Mouse (Mus musculus) lung, adult 2 months (tissue): ENCODE data around the gene Bod1. TPM values are rescaled to one million over a fixed set of nuclear protein-coding genes. Genes with fewer than 3 reads are reported as not detected.

ENCODE experiments used
- DNase-seq: peaks from one replicate; pipeline ENCODE4 v3.0.0; 2022
- H3K4me1 ChIP-seq: fragments of 200-500 bp; 2 replicates; pipeline ENCODE4 v1.6.1; 2011; ENCODE audit warnings: low read length; ENCODE audit not compliant: control insufficient read depth, insufficient read depth
- H3K4me3 ChIP-seq: fragments of 200-500 bp; replicated peaks from 2 replicates; pipeline ENCODE3; 2011; ENCODE audit warnings: low read depth, mild to moderate bottlenecking, control low read depth, low read length; ENCODE audit errors: extremely low read depth
- CTCF ChIP-seq: fragments of 200-500 bp; IDR thresholded peaks from 2 replicates; pipeline ENCODE4 v1.5.1; 2011; ENCODE audit warnings: mild to moderate bottlenecking, low read length, control low read depth; ENCODE audit not compliant: insufficient read depth
- POLR2A ChIP-seq: fragments of 200-500 bp; IDR thresholded peaks from 2 replicates; pipeline ENCODE4 v1.6.1; 2011; ENCODE audit warnings: low read depth, mild to moderate bottlenecking, control low read depth, low read length, borderline replicate concordance; ENCODE audit errors: extremely low read depth
- WGBS: fragments of 180-500 bp; shearing (Covaris S2); methylation state at CpG from one replicate; pipeline ENCODE4 v1.1.7; 2018; 5-methylcytosine and 5-hydroxymethylcytosine counted together
- polyA plus RNA-seq: library from polyadenylated mRNA; depleted of rRNA; stranded (reverse); fragments of >200 nt; gene quantifications from 2 replicates; pipeline ENCODE4 v1.2.3, GENCODE M21; 2012

Bod1 gene
- polyA plus RNA-seq, 1 experiment = 57.4 TPM

- TF ChIP-seq POLR2A = no peak
- no peak for TF ChIP-seq CTCF
- WGBS = 76% methylated on average over 4 of the region's 4 CpGs
These were observed 23.1 kb upstream of the Bod1 start for GRCm38 (mm10) chr11:31694801-31695200.

GRCm38 (mm10) chr11:31694109-31694508, 22.4 kb upstream of the Bod1 start:
- no peak for TF ChIP-seq POLR2A
- no peak for TF ChIP-seq CTCF
- Histone ChIP-seq H3K4me1 (no peaks in the 10 kb centered on the region), H3K4me3 (no peak overlapping the region)
- 97% methylated on average over 1 of the region's 1 CpGs for WGBS
- DNase-seq = no peak

More at GRCm38 (mm10) chr11:31694801-31695200, 23.1 kb upstream of the Bod1 start:
- H3K4me1 ChIP-seq = 0 out of 2 replicates have a peak, but pooled peaks cover 2% of the 10 kb centered on the region
- no peak overlapping the region for H3K4me3 ChIP-seq
- DNase-seq = no peak

- TF ChIP-seq POLR2A = no peak
- TF ChIP-seq CTCF = no peak
- 94% methylated on average over 2 of the region's 2 CpGs for WGBS
- Histone ChIP-seq H3K4me1 (no peaks in the 10 kb centered on the region), H3K4me3 (no peak overlapping the region)
- DNase-seq = no peak
These were observed 21.6 kb upstream of the Bod1 start for GRCm38 (mm10) chr11:31693322-31693721.

GRCm38 (mm10) chr11:31688956-31689355, 17.3 kb upstream of the Bod1 start:
- TF ChIP-seq POLR2A (no peak), CTCF (no peak)
- no peak for DNase-seq
- no peaks in the 10 kb centered on the region for H3K4me1 ChIP-seq
- H3K4me3 ChIP-seq = no peak overlapping the region
- 66% methylated on average over 4 of the region's 4 CpGs for WGBS

- WGBS = 75% methylated on average over 9 of the region's 9 CpGs
- Histone ChIP-seq H3K4me1 (no peaks in the 10 kb centered on the region), H3K4me3 (no peak overlapping the region)
- TF ChIP-seq CTCF = no peak
- TF ChIP-seq POLR2A = no peak
- no peak for DNase-seq
These were observed 13.4 kb upstream of the Bod1 start for GRCm38 (mm10) chr11:31684913-31685567.

DNA sequence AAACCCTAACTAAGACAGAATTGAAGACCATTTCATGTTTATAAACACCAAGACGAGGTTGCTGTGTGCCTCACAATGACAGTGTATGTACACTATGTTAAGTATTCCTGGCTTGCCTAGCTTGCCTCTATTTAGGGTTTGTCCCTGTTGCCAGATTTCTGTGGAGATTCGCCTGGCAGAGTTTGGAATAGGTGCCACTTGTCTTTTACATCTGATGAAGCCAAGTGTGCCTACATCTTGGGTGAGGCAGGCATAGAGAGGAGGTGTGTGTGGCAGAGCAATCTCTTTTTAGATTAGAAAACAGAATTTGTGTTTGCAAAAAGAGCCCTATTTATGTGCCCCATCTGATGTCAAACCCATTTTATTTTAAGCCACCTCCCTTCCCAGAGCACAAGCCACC, 12.4 kb upstream of the Bod1 start:
- Histone ChIP-seq H3K4me1 (no peaks in the 10 kb centered on the region), H3K4me3 (no peak overlapping the region)
- WGBS = 81% methylated on average over 2 of the region's 2 CpGs
- no peak for DNase-seq
- TF ChIP-seq POLR2A (no peak), CTCF (no peak)

DNA sequence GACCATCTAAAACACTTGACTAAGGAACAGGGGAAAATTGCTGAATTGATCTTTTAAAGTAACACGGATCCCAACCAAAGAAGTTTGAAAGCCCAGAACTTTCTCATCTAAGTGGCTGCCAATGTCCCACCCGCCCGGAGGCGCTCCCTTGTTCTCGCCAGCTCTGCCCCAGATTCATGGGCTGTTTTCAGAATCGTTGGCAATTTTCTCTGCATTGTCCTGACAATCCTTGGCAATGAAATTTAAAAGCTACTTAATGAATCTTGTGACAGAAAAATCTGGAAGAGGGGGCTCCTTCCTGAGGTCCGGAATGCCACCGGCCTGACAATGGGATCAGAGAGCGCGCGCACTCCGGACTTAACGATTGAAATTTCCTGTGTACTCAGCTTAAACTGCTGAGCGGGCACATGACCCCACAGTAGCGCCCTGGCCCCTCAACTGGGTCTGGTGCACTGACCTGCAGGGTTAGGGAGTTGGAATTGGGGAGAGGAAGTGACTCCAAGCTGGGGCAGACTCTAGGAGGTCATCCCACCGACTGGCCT, 8.2 kb upstream of the Bod1 start:
- Histone ChIP-seq H3K4me1 (no peaks in the 10 kb centered on the region), H3K4me3 (no peak overlapping the region)
- TF ChIP-seq CTCF (no peak), POLR2A (no peak)
- WGBS = 56% methylated on average over 16 of the region's 16 CpGs
- DNase-seq = no peak

DNA sequence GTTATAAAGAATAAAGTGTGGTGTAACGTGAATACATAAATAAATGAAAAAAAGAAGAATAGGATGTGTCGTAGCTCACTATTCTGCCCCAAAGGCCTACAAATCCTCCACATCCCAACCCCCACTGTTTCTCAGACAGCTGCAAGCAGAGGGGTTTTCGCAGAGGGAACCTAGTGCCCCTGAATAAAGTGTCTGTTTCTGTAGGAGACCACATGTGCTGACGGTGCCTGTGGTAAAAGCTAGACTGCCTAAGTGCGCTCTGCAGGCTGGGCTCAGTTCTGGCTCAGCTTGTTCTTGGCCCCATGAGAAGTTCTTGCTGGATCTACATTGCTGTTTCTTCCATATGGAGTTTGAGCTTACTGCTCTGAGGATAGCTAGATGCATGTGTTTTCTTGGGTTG, 5.6 kb upstream of the Bod1 start:
- TF ChIP-seq POLR2A (no peak), CTCF (no peak)
- 91% methylated on average over 5 of the region's 5 CpGs for WGBS
- DNase-seq = no peak
- Histone ChIP-seq H3K4me3 (no peak overlapping the region), H3K4me1 (no peaks in the 10 kb centered on the region)

GRCm38 (mm10) chr11:31676661-31677252, 5.1 kb upstream of the Bod1 start:
- 90% methylated on average over 3 of the region's 3 CpGs for WGBS
- no peaks in the 10 kb centered on the region for H3K4me1 ChIP-seq
- TF ChIP-seq POLR2A = no peak
- no peak for TF ChIP-seq CTCF
- H3K4me3 ChIP-seq = no peak overlapping the region
- no peak for DNase-seq

DNA sequence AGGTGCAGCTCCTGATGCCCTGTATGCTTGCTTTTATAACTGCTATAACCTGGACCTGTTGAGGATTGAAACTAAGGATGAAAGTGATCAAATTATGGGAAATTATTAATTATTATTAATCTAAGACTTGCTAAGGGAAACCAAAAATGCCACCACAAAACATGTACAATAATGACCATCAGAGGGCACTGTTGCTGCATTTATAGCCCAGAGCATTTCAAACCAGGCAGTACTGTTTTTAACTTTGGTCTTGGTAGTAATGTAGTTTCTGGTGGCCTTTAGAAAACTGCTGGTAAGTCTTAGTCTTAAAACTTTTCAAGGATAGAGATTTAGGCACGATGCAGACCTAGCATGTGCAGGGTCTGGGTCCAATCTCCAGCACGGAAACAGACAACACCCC, 3.7 kb upstream of the Bod1 start:
- H3K4me3 ChIP-seq = no peak overlapping the region
- TF ChIP-seq POLR2A (no peak), CTCF (peak; percentile 50; the same call in 1 of the 2 replicates)
- WGBS = 55% methylated on average over 2 of the region's 2 CpGs
- DNase-seq = no peak
- no peaks in the 10 kb centered on the region for H3K4me1 ChIP-seq
